Mouse (Mus musculus) liver (tissue): ENCODE data around the gene Auts2.
A peak's percentile ranks its signal among the peaks of the same experiment; 100 is the strongest.

Experiments used
- DNase-seq: peaks from one replicate; pipeline ENCODE4 v3.0.0-alpha.2; 2020; ENCODE audit warnings: mixed read lengths

Auts2 gene

GRCm38 (mm10) chr5:131538311-131538915 is 1004.7 kb downstream of the Auts2 start:
- DNase-seq = peak; percentile 75

GRCm38 (mm10) chr5:131537831-131538310 is 1005.3 kb downstream of the Auts2 start:
- DNase-seq = peak; percentile 24

DNA sequence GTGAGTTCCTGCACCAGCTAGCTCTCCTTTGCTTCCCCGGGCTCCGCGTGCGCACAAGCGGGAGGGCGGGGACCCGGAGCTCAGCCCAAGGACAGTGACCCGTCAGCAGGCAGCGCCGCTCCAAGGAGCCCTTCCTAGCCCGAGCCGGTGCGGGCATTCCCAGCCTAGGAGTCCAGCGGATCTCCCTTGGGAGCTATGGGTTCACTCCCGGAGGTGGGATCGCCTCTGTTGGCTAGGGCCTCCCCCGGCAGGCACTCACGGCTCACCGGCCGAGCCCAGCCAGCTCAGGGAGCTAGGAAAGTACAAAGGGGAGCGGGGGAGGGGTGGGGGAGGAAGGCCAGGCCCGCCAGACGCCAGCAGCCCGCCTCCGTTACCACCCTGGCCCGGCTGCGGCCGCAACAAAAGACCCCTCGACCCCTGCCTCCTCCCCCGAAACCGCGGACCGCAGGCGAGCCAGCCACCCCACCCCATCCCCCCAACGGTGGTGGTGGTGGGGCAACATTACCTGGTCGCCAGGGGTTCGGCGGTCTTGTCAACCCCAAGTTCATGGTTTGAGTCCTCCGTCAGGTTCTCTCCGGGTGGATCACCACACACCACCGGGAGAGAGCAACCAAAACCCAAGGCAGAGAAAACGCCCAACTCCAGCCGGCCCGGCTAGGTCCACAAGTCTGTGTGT is 1005.9 kb downstream of the Auts2 start:
- DNase-seq = peak; percentile 56

DNA sequence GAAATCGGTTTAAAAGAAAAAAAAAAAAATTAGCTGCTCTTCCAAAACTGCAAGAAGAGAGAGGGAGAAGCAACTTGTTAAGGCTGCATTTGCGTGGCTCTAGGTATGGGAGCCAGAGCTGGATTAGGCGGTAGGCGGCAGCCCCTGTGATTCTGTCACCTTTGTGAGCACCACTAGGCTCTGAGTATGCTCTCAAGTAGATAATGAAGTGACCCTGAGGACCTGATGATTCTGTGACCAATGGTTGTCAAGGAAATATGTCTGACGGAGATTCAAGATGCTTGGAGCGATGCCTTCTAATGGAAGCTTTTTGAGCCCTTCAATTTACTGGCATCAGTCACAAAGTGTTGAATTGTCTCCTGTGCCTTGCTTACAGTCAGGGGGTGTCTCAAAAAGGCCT is 1007.4 kb downstream of the Auts2 start:
- no peak for DNase-seq

GRCm38 (mm10) chr5:131533815-131534214 is 1009.3 kb downstream of the Auts2 start:
- peak; percentile 9 for DNase-seq

- no peak for DNase-seq
These were observed 1011.2 kb downstream of the Auts2 start for GRCm38 (mm10) chr5:131531744-131532552.

DNA sequence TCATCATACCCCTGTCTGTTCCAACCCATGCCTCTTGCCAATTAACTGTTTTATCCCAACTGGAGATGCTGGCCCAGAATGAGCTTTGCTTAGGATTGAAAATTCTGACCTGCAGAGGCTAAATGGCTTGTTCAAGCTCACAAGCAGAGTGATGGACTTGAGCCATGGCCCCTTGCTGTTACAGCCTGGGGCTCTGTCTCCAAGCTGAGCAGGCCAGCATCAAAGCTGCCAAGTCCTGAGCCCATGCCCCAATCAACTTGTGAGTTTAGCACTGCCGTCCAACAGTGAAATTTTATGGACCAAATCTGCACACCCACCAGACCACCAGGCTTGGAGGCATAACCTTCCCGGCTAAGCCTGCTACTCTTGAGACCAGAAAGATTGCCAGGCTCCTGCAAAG is 1012.3 kb downstream of the Auts2 start:
- no peak for DNase-seq

GRCm38 (mm10) chr5:131526666-131527065 is 1016.5 kb downstream of the Auts2 start:
- no peak for DNase-seq

DNA sequence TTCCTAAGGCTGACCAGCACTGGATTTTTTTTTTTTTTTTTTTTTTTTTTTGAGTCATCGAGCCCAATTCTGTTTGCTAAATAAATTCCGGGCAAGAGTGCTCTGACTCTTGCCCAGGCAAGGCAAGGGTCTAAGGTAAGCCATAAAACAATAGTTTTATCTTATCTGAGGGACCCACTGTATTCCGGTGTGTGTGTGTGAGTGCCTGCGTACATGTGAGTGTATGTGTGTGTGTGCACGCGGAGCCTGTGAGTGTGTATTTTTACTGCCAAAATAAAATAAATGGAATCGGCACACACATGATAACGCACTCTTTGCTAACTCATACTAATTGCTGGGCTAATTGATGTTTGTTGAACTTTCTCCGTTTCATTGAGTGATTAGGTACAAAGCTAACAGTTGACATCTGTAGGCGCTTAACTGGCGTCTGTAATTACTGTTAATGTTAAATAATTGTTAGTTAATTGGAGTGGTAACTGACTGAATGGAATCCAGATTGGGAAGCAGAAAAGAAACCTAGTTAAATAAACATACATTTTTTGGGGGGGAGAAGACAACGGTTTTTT is 1018.2 kb downstream of the Auts2 start:
- no peak for DNase-seq

GRCm38 (mm10) chr5:131519560-131519959 is 1023.6 kb downstream of the Auts2 start:
- DNase-seq = no peak

DNA sequence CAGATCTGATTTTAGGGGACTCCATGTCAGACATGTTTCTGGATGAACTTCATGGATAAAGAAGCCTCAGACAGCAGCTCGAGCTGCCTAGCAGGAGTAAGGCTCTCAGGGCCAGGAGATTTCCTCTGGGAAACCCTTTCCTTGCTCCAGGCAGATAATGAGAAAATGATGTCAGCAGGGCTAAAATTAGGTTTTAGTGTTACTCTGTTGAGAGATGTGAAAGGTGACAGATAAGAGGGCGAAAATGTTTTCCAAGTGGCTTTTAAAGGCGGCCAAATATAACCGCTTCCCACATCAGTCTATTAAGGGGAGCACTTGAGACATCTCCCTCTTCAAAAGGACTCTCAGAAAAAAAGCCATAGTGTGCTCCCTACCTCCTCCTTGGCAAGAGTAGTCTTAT is 1025.5 kb downstream of the Auts2 start:
- DNase-seq = no peak

- no peak for DNase-seq
These were observed 1027.3 kb downstream of the Auts2 start for GRCm38 (mm10) chr5:131515707-131516407.

DNA sequence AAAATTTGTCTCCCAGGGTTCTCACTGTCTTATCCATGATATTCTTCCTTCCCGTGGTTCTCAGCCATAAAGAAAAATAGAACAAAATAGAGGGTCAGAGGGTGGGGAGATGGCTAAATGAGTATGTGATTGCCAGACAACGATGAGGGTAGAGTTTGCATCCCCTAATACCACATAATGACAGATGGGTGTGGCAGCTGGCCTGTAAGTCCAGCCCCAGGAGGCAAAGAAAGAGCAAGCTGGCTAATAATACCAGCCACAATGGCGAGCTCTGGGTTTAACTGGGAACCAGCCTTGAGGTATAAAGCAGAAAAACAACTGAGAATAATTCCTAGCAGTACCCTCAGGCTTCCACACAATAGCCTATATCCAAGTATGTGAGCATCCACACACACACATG is 1029.4 kb downstream of the Auts2 start:
- DNase-seq = no peak

GRCm38 (mm10) chr5:131512617-131513016 is 1030.5 kb downstream of the Auts2 start:
- no peak for DNase-seq

DNA sequence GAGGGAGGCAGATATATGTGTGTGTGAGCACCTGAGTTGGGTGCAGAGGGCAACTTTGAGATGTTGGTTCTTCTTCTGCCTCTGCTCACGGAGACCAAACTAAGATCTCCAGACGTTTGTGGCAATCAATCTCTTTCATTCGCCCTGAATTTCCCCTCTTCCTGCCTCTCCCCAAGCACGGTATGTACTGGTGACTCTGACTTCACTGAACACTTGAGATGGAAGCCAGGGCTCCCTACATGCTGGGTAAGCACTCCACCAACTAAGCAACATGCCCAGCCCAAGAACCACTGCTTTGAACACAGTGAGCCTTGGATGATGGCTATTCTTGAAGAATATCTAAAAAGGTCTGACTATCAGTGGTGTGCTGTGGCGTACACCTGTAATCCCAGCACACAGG is 1032.5 kb downstream of the Auts2 start:
- DNase-seq = no peak

DNA sequence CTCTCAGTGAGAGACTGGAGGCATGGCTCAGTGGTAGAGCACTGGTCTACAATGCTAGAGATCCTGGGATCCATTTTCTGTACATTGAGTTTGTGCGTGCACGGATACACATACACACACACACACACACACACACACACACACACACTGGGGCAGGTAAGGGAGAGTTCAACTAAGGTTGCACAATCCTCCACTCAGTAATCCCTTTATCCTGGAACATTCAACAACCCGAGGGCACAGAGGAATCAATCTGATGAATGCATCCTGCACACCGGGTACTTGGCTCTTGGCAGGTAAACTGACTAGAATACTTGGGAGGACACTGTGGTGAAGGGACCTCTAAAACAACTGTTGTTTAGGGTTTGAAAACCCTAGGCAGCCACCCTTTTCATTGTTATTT is 1033.8 kb downstream of the Auts2 start:
- no peak for DNase-seq

DNA sequence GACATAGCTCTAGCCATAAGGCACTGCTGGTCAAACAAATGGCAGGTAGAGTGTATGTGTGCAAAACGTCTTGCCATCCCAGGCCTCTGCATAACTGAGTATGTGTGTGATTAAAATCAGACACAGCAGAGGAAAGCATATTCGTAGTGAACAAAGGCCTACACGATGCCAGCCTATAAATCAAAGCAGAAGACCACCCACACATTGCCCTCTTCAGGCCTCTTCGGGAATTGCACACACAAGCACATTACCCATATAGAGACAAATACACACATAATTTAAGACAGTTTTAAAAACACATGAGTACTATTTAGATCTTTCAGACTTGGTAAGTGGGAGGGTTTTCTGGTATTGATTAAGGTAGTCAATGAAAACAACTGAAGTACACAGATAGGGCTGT is 1044.3 kb downstream of the Auts2 start:
- no peak for DNase-seq

DNA sequence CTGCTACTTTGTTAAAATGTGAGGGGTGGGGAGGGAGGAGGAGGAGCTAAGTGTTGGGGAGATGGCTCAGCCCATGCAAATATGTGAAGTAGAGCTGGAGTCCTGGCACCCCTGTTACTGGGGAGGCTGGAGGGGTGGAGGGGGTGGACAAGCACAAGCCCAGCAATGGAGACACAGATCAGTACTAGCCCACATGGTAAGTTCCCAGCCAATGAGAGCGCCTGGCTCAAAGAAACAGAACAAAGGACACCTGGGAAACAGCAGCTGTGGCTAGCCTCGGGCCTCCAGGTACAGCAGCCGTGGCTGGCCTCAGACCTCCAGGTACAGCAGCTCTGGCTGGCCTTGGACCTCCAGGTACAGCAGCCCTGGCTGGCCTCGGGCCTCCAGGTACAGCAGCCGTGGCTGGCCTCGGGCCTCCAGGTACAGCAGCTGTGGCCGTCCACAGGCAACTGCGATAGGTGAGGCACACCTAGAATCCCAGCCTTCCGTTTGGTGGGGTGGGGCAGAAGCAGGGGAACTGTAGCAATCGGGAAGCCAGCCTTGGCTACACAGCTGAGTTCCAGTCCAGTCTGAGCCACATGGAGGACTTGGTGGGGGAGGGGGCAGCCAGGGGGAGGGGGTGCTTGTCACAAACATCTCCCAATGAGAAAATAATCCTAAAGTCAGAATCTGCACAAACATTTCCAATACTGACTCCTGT is 1046.5 kb downstream of the Auts2 start:
- no peak for DNase-seq

GRCm38 (mm10) chr5:131494564-131494963 is 1048.6 kb downstream of the Auts2 start:
- DNase-seq = no peak

DNA sequence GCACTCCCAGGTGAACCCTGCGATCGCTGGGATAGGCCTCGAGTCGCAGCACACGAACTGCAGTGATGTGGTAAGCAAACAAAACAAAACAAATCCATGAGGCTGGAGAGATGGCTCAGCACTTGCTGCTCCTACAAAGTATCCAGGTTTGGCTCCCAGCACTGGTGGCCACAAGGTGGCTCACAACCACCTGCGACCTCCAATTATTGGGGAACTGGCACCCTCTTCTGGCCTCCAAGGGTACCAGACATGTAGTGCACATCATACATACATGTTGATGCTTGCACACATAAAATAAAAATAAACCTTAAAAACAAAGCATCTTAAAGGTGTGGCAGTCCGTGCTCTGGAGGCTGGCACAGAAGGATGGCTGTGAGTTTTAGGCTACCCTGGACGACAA is 1050.6 kb downstream of the Auts2 start:
- DNase-seq = no peak

DNA sequence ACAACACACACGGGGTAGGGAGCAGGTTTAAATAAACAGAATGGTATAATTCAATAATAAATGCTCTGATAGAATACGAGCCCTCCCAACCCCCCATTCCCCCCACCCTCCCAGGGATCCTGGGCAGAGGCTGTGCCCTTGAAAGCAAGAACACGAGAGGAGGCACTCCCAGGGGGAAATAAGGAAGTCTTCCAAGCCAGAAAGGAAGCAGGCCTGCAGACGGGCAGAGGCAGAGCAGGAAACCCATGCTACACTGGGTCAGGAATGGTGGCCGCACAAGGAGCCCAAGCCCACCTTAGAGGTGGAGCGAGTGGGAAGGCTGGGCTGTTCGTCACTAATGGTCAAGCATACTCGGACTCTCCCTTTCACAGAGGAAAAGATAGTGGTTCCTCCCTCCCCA is 1051.3 kb downstream of the Auts2 start:
- DNase-seq = no peak

- no peak for DNase-seq
These were observed 1052.3 kb downstream of the Auts2 start for GRCm38 (mm10) chr5:131490811-131491210.
